Mouse (Mus musculus) heart, adult 8-10 months (tissue): Measurements from ENCODE around the gene Chil1. TPM values are rescaled to one million over a fixed set of nuclear protein-coding genes. Genes with fewer than 3 reads are reported as not detected.

ENCODE experiments used
- DNase-seq: peaks from one replicate; pipeline ENCODE4 v3.0.0; 2022; ENCODE audit warnings: low spot score
- total RNA-seq, 4 experiments: library from RNA; stranded (reverse); gene quantifications; 2 replicates each; pipeline ENCODE4 v1.2.4; 2022

Gene Chil1
- total RNA-seq, 4 experiments from 2014 or later, result 0.38 to 2.7 (median 0.51) TPM

- DNase-seq, result no peak
Measured at GRCm38 (mm10) chr1:134230638-134231228, 48.8 kb downstream of the Chil1 start.

DNA sequence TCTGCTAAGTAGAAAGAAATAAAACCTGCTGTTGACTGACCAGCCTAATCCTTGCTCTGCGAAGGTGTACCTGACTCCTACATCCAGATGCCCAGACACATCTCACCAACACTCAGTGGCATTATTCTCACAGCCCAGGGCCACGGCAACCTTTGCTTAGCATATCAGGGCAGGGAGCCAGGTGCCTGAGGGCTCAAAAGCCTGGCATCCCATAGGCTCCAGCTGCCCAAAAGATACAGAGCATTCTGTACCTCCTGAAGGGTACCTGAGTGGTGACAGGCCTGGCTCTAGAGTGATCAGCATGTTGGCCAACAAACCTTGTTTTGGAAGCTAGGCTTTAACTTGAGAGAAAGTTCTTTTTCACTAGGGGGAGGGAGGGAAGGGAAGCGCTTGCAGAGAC is 49.3 kb downstream of the Chil1 start:
- peak; percentile 49 for DNase-seq

DNA sequence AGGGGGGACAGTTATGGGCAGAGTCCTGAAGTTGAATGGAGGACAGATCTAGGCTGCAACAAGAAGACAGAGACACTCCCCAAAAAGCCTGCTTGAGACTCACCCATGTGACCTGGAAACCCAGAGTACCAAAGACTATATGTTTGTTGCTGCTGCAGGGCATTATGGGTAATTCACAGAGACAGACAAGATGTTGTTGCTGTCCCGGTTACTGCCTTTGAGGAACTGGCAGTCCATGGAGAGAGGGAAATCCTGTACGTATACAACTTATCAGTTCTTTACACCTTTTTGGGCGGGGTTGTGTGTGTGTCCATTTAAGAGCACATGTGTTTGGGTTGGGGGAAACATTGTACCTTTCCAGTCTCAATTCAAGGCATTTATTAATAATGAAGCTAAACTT is 49.7 kb downstream of the Chil1 start:
- no peak for DNase-seq

GRCm38 (mm10) chr1:134232326-134232725 is 50.4 kb downstream of the Chil1 start:
- DNase-seq, result no peak

DNA sequence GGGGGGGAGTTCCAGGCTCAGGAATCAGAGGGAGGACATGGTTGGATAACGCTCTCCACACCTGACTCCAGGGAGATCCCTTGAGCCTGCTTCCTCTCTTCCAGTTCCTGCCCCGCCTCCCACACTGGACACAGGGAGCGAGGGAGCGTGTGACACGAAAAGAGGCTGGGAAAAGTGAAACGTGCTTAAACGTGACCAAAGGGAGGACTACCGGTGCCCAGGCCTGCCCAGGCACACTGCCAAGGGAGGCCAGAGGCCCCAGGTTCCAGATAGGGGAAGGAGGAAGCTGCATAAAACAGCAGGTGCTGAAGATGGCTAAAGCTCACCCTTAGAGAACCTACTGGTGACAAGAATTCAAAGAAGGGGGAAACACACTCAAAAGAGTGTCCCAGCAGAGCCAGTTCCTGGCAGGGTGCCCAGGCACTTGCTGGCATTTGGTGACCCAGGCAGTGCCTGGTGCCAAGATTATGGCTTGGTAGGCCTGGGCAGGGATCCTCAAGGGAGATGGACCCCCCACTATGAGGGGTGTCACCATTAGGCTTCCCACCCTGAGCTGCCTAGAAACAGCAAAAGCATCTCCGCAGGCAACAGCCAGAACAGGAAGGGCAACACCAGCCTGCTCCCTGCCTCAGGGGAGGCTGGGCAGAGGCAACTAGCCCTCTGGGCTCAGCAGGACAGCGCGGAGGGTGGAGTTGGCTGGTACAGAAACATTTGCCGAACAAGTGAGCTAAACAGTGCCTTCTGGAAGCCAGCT is 51.0 kb downstream of the Chil1 start:
- no peak for DNase-seq

DNA sequence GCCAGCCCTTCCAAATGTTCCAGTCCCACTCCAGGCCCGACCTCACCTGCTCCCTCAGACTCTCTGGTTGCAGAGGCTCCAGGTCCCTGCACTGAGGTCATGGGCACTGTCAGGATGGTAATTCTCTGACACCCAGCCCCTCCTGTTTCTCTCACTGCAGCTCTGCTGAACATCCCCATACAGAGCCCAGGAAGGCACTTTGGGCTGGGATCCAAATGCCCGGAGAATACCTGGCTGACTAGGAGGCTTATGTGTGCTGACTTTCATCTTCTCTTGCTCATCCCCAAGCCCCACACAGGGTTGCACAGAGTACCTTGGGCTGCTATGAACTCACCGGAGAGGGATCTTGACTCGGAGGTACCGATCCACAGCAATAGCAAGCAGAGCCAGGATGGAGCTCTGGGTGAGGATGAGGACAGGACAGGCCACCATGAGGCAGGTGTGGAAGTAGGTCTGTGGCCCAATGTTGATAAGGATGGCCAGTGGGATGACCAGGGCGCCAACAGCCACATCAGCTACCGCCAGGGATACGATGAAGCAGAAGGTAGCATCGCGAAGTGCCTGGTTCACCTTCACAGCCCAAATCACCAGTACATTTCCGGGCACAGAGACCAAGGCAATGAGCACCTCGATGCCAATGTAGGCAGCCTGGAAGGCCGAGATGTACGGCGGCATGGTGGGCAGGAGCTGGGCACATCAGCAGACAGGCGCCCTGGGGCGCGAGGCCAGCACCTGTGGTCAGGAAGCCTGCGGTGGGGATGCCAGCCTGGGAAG is 51.9 kb downstream of the Chil1 start:
- DNase-seq, result no peak

- DNase-seq, result no peak
Measured at GRCm38 (mm10) chr1:134234455-134235390, 52.7 kb downstream of the Chil1 start.

DNA sequence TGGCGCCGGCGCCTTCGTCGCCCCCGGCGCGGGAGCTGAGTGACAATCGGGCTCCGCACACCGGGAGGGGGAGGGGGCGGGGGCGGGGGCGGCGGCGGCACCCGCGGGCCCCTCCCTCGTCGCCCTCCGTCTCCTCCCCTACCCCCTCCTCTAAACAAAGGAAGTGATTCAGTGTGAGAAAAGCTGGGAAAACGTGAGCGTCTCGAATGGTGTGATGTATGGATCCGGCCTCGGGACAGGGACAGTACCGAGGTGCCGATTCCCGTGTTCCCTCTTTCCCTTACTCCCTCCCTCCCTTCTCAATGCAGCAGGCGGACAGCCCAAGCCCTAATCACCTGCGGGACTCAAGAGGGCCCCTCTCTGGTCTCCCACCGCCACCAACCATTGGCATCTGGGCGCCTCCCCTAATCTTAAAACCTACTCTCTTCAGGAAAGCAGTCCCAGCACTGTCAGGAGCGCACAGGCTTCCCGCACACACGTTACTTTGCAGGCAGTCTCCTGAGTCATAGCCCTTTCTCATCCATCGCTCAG is 53.5 kb downstream of the Chil1 start, which contains the start of gene Adora1:
Gene Adora1, minus strand, starts transcription at position 41 of the 531 bp plus-strand sequence.
- DNase-seq, result no peak

- no peak for DNase-seq
Measured at GRCm38 (mm10) chr1:134236142-134236541, 54.2 kb downstream of the Chil1 start.

DNA sequence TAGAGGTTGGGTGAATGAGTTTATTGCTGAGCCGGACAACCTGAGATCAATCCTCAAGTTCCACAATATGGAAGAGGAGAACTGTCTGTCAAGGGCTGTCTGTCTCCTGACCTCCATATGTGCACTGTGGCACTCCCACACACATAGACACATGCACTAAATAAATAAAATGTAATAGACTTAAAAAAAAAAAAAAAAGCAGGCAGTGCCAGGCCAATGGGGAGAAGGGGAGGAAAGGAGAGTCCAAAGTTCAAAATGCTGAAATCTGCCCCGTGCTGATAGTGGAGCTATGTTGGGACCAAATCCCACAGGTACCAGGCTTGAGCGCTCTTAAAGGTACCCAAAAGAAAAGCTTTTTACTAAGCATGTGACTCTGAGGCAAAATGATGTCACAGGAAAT is 55.5 kb downstream of the Chil1 start:
- no peak for DNase-seq

Other genes with a start within 250 kb of the Chil1 start
- gene Fmod, start 144.9 kb upstream of the Chil1 start, total RNA-seq, result 10 to 100 TPM in 1 of 4 experiments, 1 to 10 TPM in 3; 5.9 to 14.1 (median 8.2) TPM
- 10 to 100 TPM; 18.3 to 35.3 (median 28.0) TPM for gene Btg2, start 103.1 kb upstream of the Chil1 start, total RNA-seq
- not detected for gene Chit1, start 70.9 kb upstream of the Chil1 start, total RNA-seq
- under 1 TPM in 1 of 4 experiments, not detected in 3; 0.28 TPM for gene Mybph, start 11.3 kb downstream of the Chil1 start, total RNA-seq
- gene Adora1, start 53.3 kb downstream of the Chil1 start, total RNA-seq, result 10 to 100 TPM in 3 of 4 experiments, 1 to 10 TPM in 1; 8.6 to 14.1 (median 12.7) TPM
- gene Myog, start 107.8 kb downstream of the Chil1 start, total RNA-seq, result not detected
- 1 to 10 TPM in 1 of 4 experiments, under 1 TPM in 3; 0.63 to 1.1 (median 0.95) TPM for gene Ppfia4, start 150.8 kb downstream of the Chil1 start, total RNA-seq
- 10 to 100 TPM; 11.4 to 20.0 (median 13.8) TPM for gene Tmem183a, start 179.8 kb downstream of the Chil1 start, total RNA-seq
- gene 4933406M09Rik, start 203.8 kb downstream of the Chil1 start, total RNA-seq, result not detected
- gene Cyb5r1, start 223.4 kb downstream of the Chil1 start, total RNA-seq, result 10 to 100 TPM; 23.4 to 28.6 (median 26.9) TPM
- gene Adipor1, start 233.2 kb downstream of the Chil1 start, total RNA-seq, result 100 to 1,000 TPM; 123 to 133 (median 130) TPM